Mouse (Mus musculus) G1E (cell line): ENCODE results near the gene Plekha7.

Experiments used
- CTCF ChIP-seq: IDR thresholded peaks from 2 replicates; pipeline ENCODE4 v1.5.1; 2012; ENCODE audit warnings: low read depth, low read length, inconsistent platforms, mixed read lengths
- GATA2 ChIP-seq: IDR thresholded peaks from 2 replicates; pipeline ENCODE4 v1.6.1; 2012; ENCODE audit warnings: low read depth, low read length, inconsistent platforms, borderline replicate concordance

DNA sequence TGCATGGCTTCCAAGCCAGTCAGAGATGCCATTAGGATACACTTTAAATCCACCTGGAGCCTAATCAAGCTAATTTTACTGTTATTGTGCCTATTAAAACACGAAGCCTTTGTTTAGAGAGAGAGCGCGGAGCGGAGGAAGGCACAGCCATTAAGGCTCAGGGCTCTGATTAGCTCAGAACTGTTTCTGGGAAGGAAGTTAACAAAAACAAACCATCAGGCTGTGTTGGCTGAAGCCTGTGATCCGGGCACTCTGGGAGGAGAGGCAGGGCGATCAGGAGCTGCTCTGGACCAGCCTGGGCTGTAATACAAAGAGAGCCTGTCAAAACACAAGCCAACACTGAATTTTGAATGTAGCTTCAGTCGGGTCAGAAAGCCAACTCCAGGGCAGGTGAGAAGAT, 66.6 kb downstream of the Plekha7 start:
- TF ChIP-seq CTCF (no peak), GATA2 (no peak)
